Mouse (Mus musculus): ENCODE data around the gene Gm15557. TPM values are rescaled to one million over a fixed set of nuclear protein-coding genes. Genes with fewer than 3 reads are reported as not detected.

Gm15557 gene
- polyA plus RNA-seq, 1 experiment: not detected

- TF ChIP-seq CTCF (IDR thresholded peaks at IDR 0.05; ENCODE audit: extremely low read depth, insufficient read length, insufficient replicate concordance, low read depth, low read length): no peak
- no peak for TF ChIP-seq POLR2A (IDR thresholded peaks at IDR 0.05; ENCODE audit: low read depth, low read length)
- WGBS: 85% methylated on average over 14 of the region's 14 CpGs
- Histone ChIP-seq H3K4me3 (ENCODE audit: low read depth, low read length) (no peak overlapping the region), H3K36me3 (ENCODE audit: control insufficient read depth, insufficient read depth, low read length) (peaks cover 38% of the 10 kb centered on the region), H3K27ac (ENCODE audit: insufficient read depth, low read depth, low read length) (no peak overlapping the region), H3K27me3 (ENCODE audit: control insufficient read depth, insufficient read depth, low read length) (no peaks in the 10 kb centered on the region), H3K4me1 (ENCODE audit: control insufficient read depth, insufficient read depth, insufficient read length, low read length) (peaks cover 2% of the 10 kb centered on the region; the same call in 1 of the 2 replicates)
These were observed 33.7 kb downstream of the Gm15557 start for GRCm38 (mm10) chr2:155974087-155974731.

- no peaks in the 10 kb centered on the region for H3K4me1 ChIP-seq (ENCODE audit: control insufficient read depth, insufficient read depth, insufficient read length, low read length)
- H3K27me3 ChIP-seq (ENCODE audit: control insufficient read depth, insufficient read depth, low read length): no peaks in the 10 kb centered on the region
- TF ChIP-seq POLR2A (IDR thresholded peaks at IDR 0.05; ENCODE audit: low read depth, low read length): no peak; the same call in 1 of the 2 replicates
- no peak for TF ChIP-seq CTCF (IDR thresholded peaks at IDR 0.05; ENCODE audit: extremely low read depth, insufficient read length, insufficient replicate concordance, low read depth, low read length)
- H3K4me3 ChIP-seq (ENCODE audit: low read depth, low read length): peak overlapping the region; percentile 60
- peaks cover 46% of the 10 kb centered on the region for H3K36me3 ChIP-seq (ENCODE audit: control insufficient read depth, insufficient read depth, low read length)
- H3K27ac ChIP-seq (ENCODE audit: insufficient read depth, low read depth, low read length): peak overlapping the region; percentile 13; the same call in 1 of the 2 replicates
- WGBS: 75% methylated on average over 5 of the region's 5 CpGs
These were observed 38.9 kb downstream of the Gm15557 start for GRCm38 (mm10) chr2:155979328-155979991.

- TF ChIP-seq POLR2A (IDR thresholded peaks at IDR 0.05; ENCODE audit: low read depth, low read length) (no peak), CTCF (IDR thresholded peaks at IDR 0.05; ENCODE audit: extremely low read depth, insufficient read length, insufficient replicate concordance, low read depth, low read length) (no peak)
- Histone ChIP-seq H3K27ac (ENCODE audit: insufficient read depth, low read depth, low read length) (no peak overlapping the region), H3K36me3 (ENCODE audit: control insufficient read depth, insufficient read depth, low read length) (peaks cover 42% of the 10 kb centered on the region), H3K27me3 (ENCODE audit: control insufficient read depth, insufficient read depth, low read length) (no peaks in the 10 kb centered on the region), H3K4me1 (ENCODE audit: control insufficient read depth, insufficient read depth, insufficient read length, low read length) (no peaks in the 10 kb centered on the region), H3K4me3 (ENCODE audit: low read depth, low read length) (no peak overlapping the region)
- 86% methylated on average over 7 of the region's 7 CpGs for WGBS
These were observed 45.2 kb downstream of the Gm15557 start for GRCm38 (mm10) chr2:155985776-155986175.

GRCm38 (mm10) chr2:155987131-155987530 is 46.6 kb downstream of the Gm15557 start:
- H3K4me3 ChIP-seq (ENCODE audit: low read depth, low read length): no peak overlapping the region
- H3K4me1 ChIP-seq (ENCODE audit: control insufficient read depth, insufficient read depth, insufficient read length, low read length): peaks cover 5% of the 10 kb centered on the region
- no peak overlapping the region for H3K27ac ChIP-seq (ENCODE audit: insufficient read depth, low read depth, low read length)
- 95% methylated on average over 6 of the region's 6 CpGs for WGBS
- TF ChIP-seq CTCF (IDR thresholded peaks at IDR 0.05; ENCODE audit: extremely low read depth, insufficient read length, insufficient replicate concordance, low read depth, low read length) (no peak), POLR2A (IDR thresholded peaks at IDR 0.05; ENCODE audit: low read depth, low read length) (no peak)
- H3K36me3 ChIP-seq (ENCODE audit: control insufficient read depth, insufficient read depth, low read length): peaks cover 33% of the 10 kb centered on the region
- H3K27me3 ChIP-seq (ENCODE audit: control insufficient read depth, insufficient read depth, low read length): no peaks in the 10 kb centered on the region

GRCm38 (mm10) chr2:155989085-155989484 is 48.6 kb downstream of the Gm15557 start:
- Histone ChIP-seq H3K4me3 (ENCODE audit: low read depth, low read length) (no peak overlapping the region), H3K27ac (ENCODE audit: insufficient read depth, low read depth, low read length) (no peak overlapping the region), H3K4me1 (ENCODE audit: control insufficient read depth, insufficient read depth, insufficient read length, low read length) (peaks cover 9% of the 10 kb centered on the region), H3K27me3 (ENCODE audit: control insufficient read depth, insufficient read depth, low read length) (no peaks in the 10 kb centered on the region), H3K36me3 (ENCODE audit: control insufficient read depth, insufficient read depth, low read length) (peaks cover 24% of the 10 kb centered on the region)
- no peak for TF ChIP-seq POLR2A (IDR thresholded peaks at IDR 0.05; ENCODE audit: low read depth, low read length)
- TF ChIP-seq CTCF (IDR thresholded peaks at IDR 0.05; ENCODE audit: extremely low read depth, insufficient read length, insufficient replicate concordance, low read depth, low read length): no peak
- WGBS: 64% methylated on average over 4 of the region's 4 CpGs

- H3K27me3 ChIP-seq (ENCODE audit: control insufficient read depth, insufficient read depth, low read length): no peaks in the 10 kb centered on the region
- TF ChIP-seq CTCF (IDR thresholded peaks at IDR 0.05; ENCODE audit: extremely low read depth, insufficient read length, insufficient replicate concordance, low read depth, low read length) (no peak), POLR2A (IDR thresholded peaks at IDR 0.05; ENCODE audit: low read depth, low read length) (no peak)
- H3K4me1 ChIP-seq (ENCODE audit: control insufficient read depth, insufficient read depth, insufficient read length, low read length): peaks cover 9% of the 10 kb centered on the region
- H3K36me3 ChIP-seq (ENCODE audit: control insufficient read depth, insufficient read depth, low read length): peaks cover 29% of the 10 kb centered on the region
- no peak overlapping the region for H3K27ac ChIP-seq (ENCODE audit: insufficient read depth, low read depth, low read length)
- 57% methylated on average over 10 of the region's 10 CpGs for WGBS
- no peak overlapping the region for H3K4me3 ChIP-seq (ENCODE audit: low read depth, low read length)
These were observed 50.6 kb downstream of the Gm15557 start for GRCm38 (mm10) chr2:155991151-155991550.

- Histone ChIP-seq H3K27ac (ENCODE audit: insufficient read depth, low read depth, low read length) (no peak overlapping the region), H3K4me1 (ENCODE audit: control insufficient read depth, insufficient read depth, insufficient read length, low read length) (peaks cover 9% of the 10 kb centered on the region), H3K36me3 (ENCODE audit: control insufficient read depth, insufficient read depth, low read length) (peaks cover 30% of the 10 kb centered on the region), H3K27me3 (ENCODE audit: control insufficient read depth, insufficient read depth, low read length) (no peaks in the 10 kb centered on the region), H3K4me3 (ENCODE audit: low read depth, low read length) (peak overlapping the region; percentile 4; the same call in 1 of the 2 replicates)
- TF ChIP-seq CTCF (IDR thresholded peaks at IDR 0.05; ENCODE audit: extremely low read depth, insufficient read length, insufficient replicate concordance, low read depth, low read length): no peak
- no peak for TF ChIP-seq POLR2A (IDR thresholded peaks at IDR 0.05; ENCODE audit: low read depth, low read length)
- WGBS: 25% methylated on average over 14 of the region's 14 CpGs
These were observed 51.4 kb downstream of the Gm15557 start for GRCm38 (mm10) chr2:155991863-155992321.

Other genes starting within 250 kb of the Gm15557 start
- gene Trpc4ap, start 248.3 kb upstream of the Gm15557 start, polyA plus RNA-seq (2012; rRNA removed): 66.5 and 133 TPM in 2 replicates
- gene Edem2, start 211.3 kb upstream of the Gm15557 start, polyA plus RNA-seq (2012; rRNA removed): 60.3 and 96.4 TPM in 2 replicates
- gene Gm17581, start 204.9 kb upstream of the Gm15557 start, polyA plus RNA-seq (2012; rRNA removed): not detected in 2 replicates
- gene Procr, start 189.6 kb upstream of the Gm15557 start, polyA plus RNA-seq (2012; rRNA removed): 4.8 and 6.8 TPM in 2 replicates
- 0.22 and 2.4 TPM in 2 replicates for gene Mmp24, start 165.4 kb upstream of the Gm15557 start, polyA plus RNA-seq (2012; rRNA removed)
- 23.6 and 38.3 TPM in 2 replicates for gene BC029722, start 121.3 kb upstream of the Gm15557 start, polyA plus RNA-seq (2012; rRNA removed)
- gene Eif6, start 113.8 kb upstream of the Gm15557 start, polyA plus RNA-seq (2012; rRNA removed): 231 and 467 TPM in 2 replicates
- 0.34 and 0.89 TPM in 2 replicates for gene Fam83c, start 105.9 kb upstream of the Gm15557 start, polyA plus RNA-seq (2012; rRNA removed)
- 9.0 and 9.6 TPM in 2 replicates for gene Uqcc1, start 10.4 kb upstream of the Gm15557 start, polyA plus RNA-seq (2012; rRNA removed)
- gene Gdf5, start 4.6 kb downstream of the Gm15557 start, polyA plus RNA-seq (2012; rRNA removed): not detected in 2 replicates
- 4.1 and 8.7 TPM in 2 replicates for gene Cep250, start 15.7 kb downstream of the Gm15557 start, polyA plus RNA-seq (2012; rRNA removed)
- gene 6430550D23Rik, start 67.2 kb downstream of the Gm15557 start, polyA plus RNA-seq (2012; rRNA removed): 0.38 and 0.87 TPM in 2 replicates
- gene Ergic3, start 67.3 kb downstream of the Gm15557 start, polyA plus RNA-seq (2012; rRNA removed): 221 and 444 TPM in 2 replicates
- 0.14 and 11.5 TPM in 2 replicates for gene Fer1l4, start 112.2 kb downstream of the Gm15557 start, polyA plus RNA-seq (2012; rRNA removed)
- gene Spag4, start 124.4 kb downstream of the Gm15557 start, polyA plus RNA-seq (2012; rRNA removed): 0.30 and 0.49 TPM in 2 replicates
- gene Cpne1, start 171.2 kb downstream of the Gm15557 start, polyA plus RNA-seq (2012; rRNA removed): 18.6 and 51.2 TPM in 2 replicates
- gene Rbm12, start 171.2 kb downstream of the Gm15557 start, polyA plus RNA-seq (2012; rRNA removed): 3.6 and 10.6 TPM in 2 replicates
- gene Gm28036, start 186.4 kb downstream of the Gm15557 start, polyA plus RNA-seq (2012; rRNA removed): 0.42 and 0.74 TPM in 2 replicates
- 162 and 200 TPM in 2 replicates for gene Romo1, start 203.3 kb downstream of the Gm15557 start, polyA plus RNA-seq (2012; rRNA removed)
- 32.2 and 40.3 TPM in 2 replicates for gene Nfs1, start 203.5 kb downstream of the Gm15557 start, polyA plus RNA-seq (2012; rRNA removed)
- 35.4 and 49.5 TPM in 2 replicates for gene Rbm39, start 239.5 kb downstream of the Gm15557 start, polyA plus RNA-seq (2012; rRNA removed)